Mouse (Mus musculus): ENCODE results near the gene Acads. TPM values are rescaled to one million over a fixed set of nuclear protein-coding genes. Genes with fewer than 3 reads are reported as not detected.

Acads gene
- polyA plus RNA-seq, 1 experiment from 2014 or later, result 59.9 TPM

DNA sequence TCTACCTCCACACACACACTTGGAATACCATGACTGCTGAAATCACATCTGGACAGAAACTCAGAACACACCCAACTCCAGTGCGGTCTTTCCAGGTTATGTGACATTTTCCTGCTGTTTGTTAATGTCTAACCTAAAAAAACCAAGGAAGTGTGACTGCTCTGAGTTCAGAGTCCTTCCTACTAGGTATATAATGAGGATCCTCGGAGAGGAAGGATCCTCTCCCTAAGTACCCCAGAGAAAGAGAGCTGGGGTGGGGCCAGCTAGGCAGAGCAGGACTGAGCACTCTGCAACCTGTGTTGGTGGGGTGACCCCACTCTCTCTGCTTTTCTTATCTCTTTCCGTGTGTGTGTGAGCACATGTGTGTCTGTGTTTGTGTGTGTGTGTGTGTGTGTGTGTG, 28.2 kb upstream of the Acads start:
- no peak for DNase-seq (ENCODE audit: extremely low spot score, low spot score)
- peaks cover 99% of the 10 kb centered on the region for H3K36me3 ChIP-seq (replicated peaks)

DNA sequence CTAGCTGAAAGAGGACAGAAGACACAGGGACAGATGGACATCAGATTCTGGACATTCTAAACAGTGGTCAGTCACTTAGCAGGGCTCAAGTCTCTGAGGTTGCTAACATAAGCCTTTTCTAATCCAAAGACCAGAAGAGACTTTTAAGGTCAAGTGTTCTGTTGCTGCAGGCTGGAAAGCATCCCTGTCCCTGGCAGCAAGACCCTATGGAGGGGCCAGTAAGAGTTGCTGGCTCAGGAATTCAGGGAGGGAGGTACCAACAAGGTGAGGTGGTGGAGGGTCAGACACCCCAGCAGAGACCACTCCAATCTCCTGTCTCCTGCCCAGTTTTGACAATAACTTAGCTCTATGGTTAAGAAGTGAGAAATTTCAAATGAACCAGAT, 27.6 kb upstream of the Acads start:
- Histone ChIP-seq H3K36me3 (replicated peaks) (peaks cover 98% of the 10 kb centered on the region), H3K9me3 (peaks cover 4% of the 10 kb centered on the region; the same call in 1 of the 2 replicates), H3K27ac (no peak overlapping the region), H3K4me3 (no peak overlapping the region), H3K4me1 (peaks cover 32% of the 10 kb centered on the region), H3K27me3 (ENCODE audit: poor library complexity, severe bottlenecking) (no peaks in the 10 kb centered on the region)
- DNase-seq (ENCODE audit: extremely low spot score, low spot score), result no peak

More for the DNA sequence above, 28.2 kb upstream of the Acads start:
- WGBS, result 86% methylated on average over 3 of the region's 3 CpGs
- Histone ChIP-seq H3K9me3 (peaks cover 4% of the 10 kb centered on the region; the same call in 1 of the 2 replicates), H3K4me3 (no peak overlapping the region), H3K27me3 (ENCODE audit: poor library complexity, severe bottlenecking) (no peaks in the 10 kb centered on the region), H3K27ac (no peak overlapping the region), H3K4me1 (peaks cover 36% of the 10 kb centered on the region)

GRCm38 (mm10) chr5:115145976-115146746, 27.0 kb upstream of the Acads start:
- H3K4me3 ChIP-seq, result no peak overlapping the region
- H3K9me3 ChIP-seq, result peaks cover 4% of the 10 kb centered on the region; the same call in 1 of the 2 replicates
- H3K27me3 ChIP-seq (ENCODE audit: poor library complexity, severe bottlenecking), result no peaks in the 10 kb centered on the region
- DNase-seq (ENCODE audit: extremely low spot score, low spot score), result no peak
- 88% methylated on average over 6 of the region's 6 CpGs for WGBS
- peaks cover 29% of the 10 kb centered on the region for H3K4me1 ChIP-seq
- H3K27ac ChIP-seq, result no peak overlapping the region
- peaks cover 92% of the 10 kb centered on the region for H3K36me3 ChIP-seq (replicated peaks)

DNA sequence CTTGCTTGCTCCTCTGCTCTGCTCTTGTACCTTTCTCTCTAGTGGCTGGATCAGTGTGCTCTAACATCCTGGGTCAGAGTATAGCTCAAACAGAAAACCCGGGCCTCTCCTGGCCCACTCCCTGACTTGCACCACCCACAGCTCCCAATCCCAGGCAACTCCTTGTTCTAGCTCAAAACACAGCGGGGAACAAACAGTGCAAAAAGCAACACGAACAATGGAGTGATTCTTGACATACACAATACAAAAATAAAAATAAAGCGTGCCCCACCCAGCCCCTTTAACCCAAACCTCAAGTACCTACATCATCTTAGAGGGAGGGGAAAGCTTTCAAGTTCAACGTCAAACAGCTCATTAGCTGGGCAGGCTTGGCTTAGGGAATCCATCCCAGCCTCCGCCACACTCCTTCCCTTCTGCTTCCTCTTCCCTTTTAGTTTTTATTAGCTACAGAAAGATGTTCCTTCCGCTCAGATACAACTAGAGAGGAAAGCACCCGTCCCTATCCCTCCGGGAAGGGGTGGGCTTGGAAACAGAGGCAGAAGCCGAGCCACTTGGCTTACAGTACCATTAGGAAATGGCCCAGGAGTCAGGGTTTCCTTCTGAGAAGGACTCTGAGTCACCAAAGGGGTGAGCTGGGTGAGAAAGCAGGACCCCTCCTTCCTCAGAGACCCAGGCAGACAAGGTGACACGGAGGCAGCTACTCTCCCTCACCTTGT, 26.3 kb upstream of the Acads start:
- 88% methylated on average over 11 of the region's 11 CpGs for WGBS
- Histone ChIP-seq H3K36me3 (replicated peaks) (peaks cover 85% of the 10 kb centered on the region), H3K4me3 (no peak overlapping the region), H3K27ac (no peak overlapping the region), H3K4me1 (peaks cover 34% of the 10 kb centered on the region), H3K27me3 (ENCODE audit: poor library complexity, severe bottlenecking) (no peaks in the 10 kb centered on the region), H3K9me3 (peaks cover 4% of the 10 kb centered on the region; the same call in 1 of the 2 replicates)
- no peak for DNase-seq (ENCODE audit: extremely low spot score, low spot score)

DNA sequence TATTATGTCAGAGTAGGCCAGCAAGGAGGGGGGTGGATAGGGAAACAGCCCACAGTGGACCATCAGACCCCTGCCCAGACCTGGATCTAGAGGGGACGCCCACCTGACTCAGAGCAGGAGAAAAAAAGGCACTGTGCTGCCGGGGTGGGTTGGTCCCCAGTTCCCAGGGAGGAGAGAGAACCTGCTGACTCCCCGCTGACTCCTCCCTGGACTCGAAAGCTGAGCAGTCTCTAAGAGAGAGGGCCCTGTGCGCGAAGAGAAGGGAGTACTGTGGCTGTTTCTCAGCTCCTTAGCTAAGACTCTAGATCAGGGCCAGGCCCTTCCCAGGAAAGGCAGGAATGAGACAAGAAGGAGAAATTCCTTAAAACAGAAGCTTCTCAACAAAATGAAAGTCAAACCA, 25.3 kb upstream of the Acads start:
- Histone ChIP-seq H3K4me3 (no peak overlapping the region), H3K9me3 (peaks cover 3% of the 10 kb centered on the region; the same call in 1 of the 2 replicates), H3K27ac (no peak overlapping the region), H3K4me1 (peaks cover 34% of the 10 kb centered on the region), H3K36me3 (replicated peaks) (peaks cover 75% of the 10 kb centered on the region), H3K27me3 (ENCODE audit: poor library complexity, severe bottlenecking) (no peaks in the 10 kb centered on the region)
- DNase-seq (ENCODE audit: extremely low spot score, low spot score), result no peak
- 77% methylated on average over 6 of the region's 6 CpGs for WGBS

DNA sequence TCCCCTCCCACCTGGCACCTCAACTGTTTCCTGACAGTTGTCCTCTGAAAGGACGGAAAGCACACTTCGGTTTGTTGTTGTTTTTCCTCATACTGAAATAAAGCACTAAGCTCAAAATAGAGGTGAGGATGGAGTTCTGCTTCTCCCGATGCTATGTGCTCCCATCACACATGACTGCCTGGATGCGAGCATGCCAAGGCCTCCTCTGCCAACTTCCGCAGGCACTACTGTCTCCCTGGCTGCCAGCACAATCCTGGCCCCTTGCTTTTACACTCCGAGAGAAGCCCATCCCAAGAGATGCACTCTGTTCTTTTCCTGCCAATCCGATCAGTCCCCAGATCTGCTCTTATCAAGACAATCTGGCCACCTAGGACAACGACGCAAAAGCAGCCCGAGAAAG, 24.4 kb upstream of the Acads start:
- H3K36me3 ChIP-seq (replicated peaks), result peaks cover 66% of the 10 kb centered on the region
- H3K27me3 ChIP-seq (ENCODE audit: poor library complexity, severe bottlenecking), result no peaks in the 10 kb centered on the region
- DNase-seq (ENCODE audit: extremely low spot score, low spot score), result no peak
- H3K9me3 ChIP-seq, result no peaks in the 10 kb centered on the region
- no peak overlapping the region for H3K4me3 ChIP-seq
- WGBS, result 82% methylated on average over 10 of the region's 10 CpGs
- H3K27ac ChIP-seq, result no peak overlapping the region
- peaks cover 34% of the 10 kb centered on the region for H3K4me1 ChIP-seq

DNA sequence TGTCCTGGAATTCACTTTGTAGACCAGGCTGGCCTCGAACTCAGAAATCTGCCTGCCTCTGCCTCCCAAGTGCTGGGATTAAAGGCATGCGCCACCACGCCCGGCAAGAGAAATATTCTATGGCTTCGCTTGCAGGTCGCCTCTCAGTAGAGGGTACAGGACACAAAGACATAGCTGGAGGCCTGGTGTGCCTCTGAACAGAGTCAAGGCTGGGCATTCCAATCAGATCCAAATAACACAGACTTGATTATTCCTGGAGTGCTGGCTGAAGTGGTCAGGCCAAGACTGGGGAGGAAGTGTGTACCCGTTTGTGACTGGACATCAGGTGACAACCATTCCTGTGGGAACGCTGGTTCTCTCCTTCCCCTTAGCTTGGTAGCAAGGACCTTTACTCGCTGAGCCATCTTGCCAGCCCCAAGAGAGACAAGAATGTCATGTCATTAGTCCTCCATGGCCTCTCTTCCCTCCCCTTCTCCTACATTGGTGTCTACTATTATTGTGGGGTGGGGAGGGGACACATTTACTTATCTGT, 23.1 kb upstream of the Acads start:
- 89% methylated on average over 9 of the region's 9 CpGs for WGBS
- no peaks in the 10 kb centered on the region for H3K9me3 ChIP-seq
- H3K27me3 ChIP-seq (ENCODE audit: poor library complexity, severe bottlenecking), result no peaks in the 10 kb centered on the region; the same call in 1 of the 2 replicates
- peaks cover 34% of the 10 kb centered on the region for H3K4me1 ChIP-seq
- H3K27ac ChIP-seq, result no peak overlapping the region
- peaks cover 53% of the 10 kb centered on the region for H3K36me3 ChIP-seq (replicated peaks)
- H3K4me3 ChIP-seq, result no peak overlapping the region
- no peak for DNase-seq (ENCODE audit: extremely low spot score, low spot score)

DNA sequence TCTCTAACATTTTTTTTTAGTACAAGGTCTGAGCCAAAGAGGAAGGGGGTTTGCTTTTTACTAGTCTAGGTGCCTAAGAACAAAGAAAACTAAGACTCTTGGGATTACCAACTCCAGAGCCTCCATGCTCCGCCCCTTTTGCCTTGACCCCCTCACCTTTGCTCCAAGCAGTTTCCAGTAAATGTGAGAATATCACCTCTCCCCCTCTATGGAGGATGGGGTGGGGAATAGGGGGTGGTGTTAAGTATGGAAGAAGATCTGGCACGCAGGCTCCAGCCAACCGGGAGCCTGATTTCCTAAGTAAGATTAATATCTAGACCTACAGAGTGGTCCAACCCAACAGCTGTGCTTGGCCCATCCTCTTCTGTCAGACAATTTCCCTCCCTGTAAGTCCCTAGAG, 21.6 kb upstream of the Acads start:
- WGBS, result 76% methylated on average over 3 of the region's 3 CpGs
- H3K9me3 ChIP-seq, result no peaks in the 10 kb centered on the region
- H3K36me3 ChIP-seq (replicated peaks), result peaks cover 38% of the 10 kb centered on the region
- peaks cover 3% of the 10 kb centered on the region for H3K27me3 ChIP-seq (ENCODE audit: poor library complexity, severe bottlenecking)
- H3K4me3 ChIP-seq, result no peak overlapping the region
- no peak for DNase-seq (ENCODE audit: extremely low spot score, low spot score)
- no peak overlapping the region for H3K27ac ChIP-seq
- peaks cover 34% of the 10 kb centered on the region for H3K4me1 ChIP-seq

DNA sequence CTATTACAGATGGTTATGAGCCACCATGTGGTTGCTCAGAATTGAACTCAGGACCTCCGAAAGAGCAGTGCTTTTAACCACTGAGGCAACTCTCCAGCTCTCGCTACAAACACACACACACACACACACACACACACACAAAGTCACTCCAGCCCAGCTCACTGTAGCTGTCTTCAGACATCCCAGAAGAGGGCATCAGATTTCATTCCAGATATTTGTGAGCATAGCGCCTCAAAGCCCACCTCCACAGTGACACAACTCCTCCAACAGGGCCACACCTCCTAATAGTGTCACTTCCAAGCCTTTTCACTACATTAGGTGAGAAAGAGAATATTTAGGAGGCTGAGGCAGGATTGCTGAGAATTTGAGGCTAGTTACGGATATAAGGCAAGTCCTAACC, 20.0 kb upstream of the Acads start:
- WGBS, result 78% methylated on average over 4 of the region's 4 CpGs
- Histone ChIP-seq H3K4me3 (no peak overlapping the region), H3K27ac (no peak overlapping the region), H3K4me1 (peaks cover 27% of the 10 kb centered on the region), H3K27me3 (ENCODE audit: poor library complexity, severe bottlenecking) (peaks cover 3% of the 10 kb centered on the region), H3K9me3 (no peaks in the 10 kb centered on the region), H3K36me3 (replicated peaks) (peaks cover 22% of the 10 kb centered on the region)
- DNase-seq (ENCODE audit: extremely low spot score, low spot score), result no peak

DNA sequence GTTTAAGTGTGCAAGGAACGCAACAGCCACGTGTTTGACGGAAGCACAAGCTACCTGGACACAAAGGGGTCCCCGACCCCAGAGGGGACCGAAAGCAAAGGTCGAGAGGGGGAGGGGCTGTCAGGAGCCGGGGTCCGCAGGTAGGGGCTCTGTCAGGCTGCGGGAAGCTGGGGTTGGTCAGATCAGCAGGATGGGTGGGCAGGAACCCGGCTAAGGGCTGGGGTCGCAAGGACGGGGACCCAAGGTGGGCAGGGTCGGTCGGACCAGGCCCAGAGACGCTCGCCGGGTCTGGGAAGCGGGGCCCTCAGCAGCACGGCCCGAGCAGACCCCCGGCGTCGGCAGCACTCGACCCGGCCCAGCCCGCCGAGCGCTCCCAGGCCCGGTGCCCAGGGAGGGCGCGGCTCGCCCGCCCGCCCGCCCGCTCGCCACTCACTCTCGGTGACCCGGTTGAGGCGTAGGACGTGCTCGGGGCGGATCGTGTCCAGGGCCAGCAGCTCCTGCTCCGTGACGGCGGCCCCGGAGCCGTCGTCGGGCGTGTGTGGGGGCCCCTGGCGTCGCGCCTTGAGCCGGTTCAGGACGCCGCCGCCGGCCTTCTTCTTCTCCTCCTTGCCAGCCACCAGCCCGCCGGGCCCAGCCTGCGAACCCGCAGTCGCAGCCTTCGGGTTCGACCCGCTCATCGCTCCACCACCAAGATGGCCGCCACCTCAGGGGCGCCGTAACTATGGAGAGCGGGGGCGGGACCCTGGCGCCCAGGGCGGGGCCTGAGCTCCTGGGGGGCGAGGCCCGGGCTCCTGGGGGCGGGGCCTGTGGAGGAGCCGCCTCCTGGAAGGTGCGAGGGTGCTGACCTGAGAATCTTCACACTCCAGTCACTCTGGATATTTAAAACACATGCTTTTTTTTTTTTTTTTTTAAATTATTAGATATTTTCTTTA, 15.4 kb upstream of the Acads start, which contains the start of gene Unc119b:
Gene Unc119b, minus strand, starts transcription at position 742 of the 932 bp plus-strand sequence.
- peaks cover 22% of the 10 kb centered on the region for H3K4me1 ChIP-seq
- peak within 1 kb of the TSS; percentile 93 for H3K27ac ChIP-seq
- peaks cover 3% of the 10 kb centered on the region for H3K27me3 ChIP-seq (ENCODE audit: poor library complexity, severe bottlenecking)
- peak; percentile 86 for DNase-seq (ENCODE audit: extremely low spot score, low spot score)
- under 1% methylated on average over 81 of the region's 81 CpGs for whole genome bisulfite sequencing
- H3K36me3 ChIP-seq (replicated peaks), result peaks cover 32% of the 10 kb centered on the region
- H3K4me3 ChIP-seq, result peak within 1 kb of the TSS; percentile 96
- no peaks in the 10 kb centered on the region for H3K9me3 ChIP-seq

DNA sequence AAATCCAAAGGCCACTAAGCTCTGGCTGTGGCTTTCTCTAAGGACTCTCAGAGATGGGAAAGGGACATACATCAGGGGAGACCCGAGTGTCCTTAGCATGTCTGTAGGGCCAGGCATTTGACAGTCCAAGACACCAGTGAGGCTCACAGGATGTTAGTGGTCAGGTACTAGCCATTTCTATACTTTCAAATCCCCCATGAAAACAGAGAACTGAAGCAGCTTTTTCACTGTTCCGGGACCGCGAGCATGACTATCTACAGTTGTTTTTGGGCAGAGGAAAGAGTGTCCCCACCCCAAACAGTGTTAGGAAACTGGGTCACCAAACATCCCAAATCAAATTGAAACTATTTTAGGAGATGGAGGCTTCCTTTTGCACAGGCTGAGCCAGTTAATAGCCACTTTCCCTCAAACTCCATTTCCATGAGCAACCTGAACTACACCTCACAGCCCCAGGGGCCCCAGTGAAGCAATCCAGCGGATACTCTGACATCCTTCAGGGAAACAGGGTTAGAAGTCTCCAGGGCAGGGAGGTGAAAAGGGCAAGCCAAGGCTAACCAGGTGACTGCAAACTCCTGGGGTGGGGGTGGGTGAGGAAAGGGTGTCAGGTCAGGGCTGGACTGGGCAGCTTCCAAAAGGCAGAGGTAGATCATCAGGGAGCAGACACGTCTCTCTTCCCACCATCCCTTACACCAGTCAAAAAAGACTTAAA, 14.4 kb upstream of the Acads start:
- 59% methylated on average over 6 of the region's 6 CpGs for WGBS
- no peaks in the 10 kb centered on the region for H3K9me3 ChIP-seq
- H3K4me1 ChIP-seq, result peaks cover 22% of the 10 kb centered on the region
- DNase-seq (ENCODE audit: extremely low spot score, low spot score), result no peak
- peaks cover 3% of the 10 kb centered on the region for H3K27me3 ChIP-seq (ENCODE audit: poor library complexity, severe bottlenecking)
- H3K4me3 ChIP-seq, result peak overlapping the region; percentile 96
- H3K27ac ChIP-seq, result peak overlapping the region; percentile 93; the same call in 1 of the 2 replicates
- H3K36me3 ChIP-seq (replicated peaks), result peaks cover 41% of the 10 kb centered on the region
